In the genomic region with DNA sequence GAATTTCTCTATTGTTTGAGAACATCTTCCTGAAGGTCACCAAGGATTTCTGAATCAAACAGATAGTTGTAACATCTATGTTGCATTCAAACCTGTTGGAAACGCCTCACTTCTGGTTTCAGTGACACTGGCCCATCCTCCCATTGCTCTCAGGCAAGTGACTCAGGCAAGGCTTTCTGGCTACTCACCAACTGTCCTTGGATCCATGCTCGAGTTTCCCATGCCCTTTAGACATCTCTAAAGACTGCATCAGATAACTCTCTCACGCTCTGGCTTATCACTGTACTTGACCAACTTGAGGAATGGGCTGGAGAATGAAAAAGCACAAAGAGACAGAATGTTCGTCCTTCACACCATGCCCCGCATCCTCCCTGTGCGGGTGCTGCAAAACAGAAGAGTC, we compare ENCODE assay signal across 32 mouse cellular contexts. TPM values are rescaled to one million over a fixed set of nuclear protein-coding genes. Genes with fewer than 3 reads are reported as not detected.
"Had no signal": no experiment of that assay in that cellular context is flagged by ENCODE, and none has a peak within 500 bp of the region (broad histone marks: within the 10 kb centered on the region; RNA-seq: fewer than 3 reads in every experiment).

No protein-coding gene starts in this region.

- DNase-seq: kidney, adult 2 months; kidney, postnatal 25 days; left cerebral cortex, postnatal 4 days; liver, postnatal 0 days; lung, embryonic 14.5 days; lung, postnatal 10 days; lung, postnatal 36 days; right cerebral cortex, postnatal 14 days; right cerebral cortex, postnatal 4 days; thymus, adult 2 months; thymus, postnatal 14 days had no signal

- H3K4me3 ChIP-seq: limb, embryonic 12.5 days; limb, embryonic 15.5 days; megakaryocyte, embryonic 14.5 days; midbrain, embryonic 10.5 days; midbrain, embryonic 13.5 days; myocyte; neural tube, embryonic 13.5 days had no signal

- H3K27ac ChIP-seq: kidney, postnatal 0 days; limb, embryonic 12.5 days; limb, embryonic 15.5 days; liver, embryonic 14.5 days; midbrain, embryonic 10.5 days; midbrain, embryonic 13.5 days; neural tube, embryonic 13.5 days; stomach, postnatal 0 days had no signal

RNA-seq across cellular contexts. Expression of gene Olfr1418, which starts 4.4 kb away (rescaled TPM):
- total RNA-seq: layer of hippocampus, adult 8-10 months; layer of hippocampus, postnatal 14 days; left cerebral cortex, adult 8-10 months; left cerebral cortex, postnatal 14 days; left cerebral cortex, postnatal 4 days; monocyte, adult 5-6 weeks; neutrophil, adult 5-6 weeks had no signal
- polyA plus RNA-seq: kidney, adult 2 months; kidney, embryonic 14.5 days; kidney, postnatal 0 days; large intestine, adult 2 months; limb, embryonic 12.5 days; limb, embryonic 15.5 days; liver, embryonic 11.5 days; liver, embryonic 14.5 days; liver, postnatal 0 days; lung, embryonic 14.5 days; midbrain, embryonic 10.5 days; midbrain, embryonic 13.5 days; midbrain, embryonic 16.5 days; myocyte; neural tube, embryonic 13.5 days; stomach, embryonic 14.5 days; stomach, postnatal 0 days; thymus, adult 2 months had no signal

RNA-seq across cellular contexts. Expression of gene Olfr1417, which starts 17.5 kb away (rescaled TPM):
- total RNA-seq: layer of hippocampus, adult 8-10 months; layer of hippocampus, postnatal 14 days; left cerebral cortex, adult 8-10 months; left cerebral cortex, postnatal 14 days; left cerebral cortex, postnatal 4 days; monocyte, adult 5-6 weeks; neutrophil, adult 5-6 weeks had no signal
- polyA plus RNA-seq: kidney, adult 2 months; kidney, postnatal 0 days; large intestine, adult 2 months; limb, embryonic 12.5 days; limb, embryonic 15.5 days; liver, embryonic 11.5 days; liver, embryonic 14.5 days; liver, postnatal 0 days; lung, embryonic 14.5 days; midbrain, embryonic 10.5 days; midbrain, embryonic 13.5 days; myocyte; neural tube, embryonic 13.5 days; stomach, embryonic 14.5 days; stomach, postnatal 0 days; thymus, adult 2 months had no signal

RNA-seq across cellular contexts. Expression of gene Olfr1419, which starts 18.4 kb away (rescaled TPM):
- total RNA-seq: layer of hippocampus, adult 8-10 months; layer of hippocampus, postnatal 14 days; left cerebral cortex, postnatal 14 days; left cerebral cortex, postnatal 4 days; monocyte, adult 5-6 weeks; neutrophil, adult 5-6 weeks had no signal
- polyA plus RNA-seq: kidney, adult 2 months; kidney, embryonic 14.5 days; kidney, postnatal 0 days; large intestine, adult 2 months; limb, embryonic 12.5 days; limb, embryonic 15.5 days; liver, embryonic 11.5 days; liver, embryonic 14.5 days; liver, postnatal 0 days; lung, embryonic 14.5 days; midbrain, embryonic 10.5 days; midbrain, embryonic 13.5 days; midbrain, embryonic 16.5 days; myocyte; neural tube, embryonic 13.5 days; stomach, embryonic 14.5 days; stomach, postnatal 0 days; thymus, adult 2 months had no signal

RNA-seq across cellular contexts. Expression of gene Olfr1420, which starts 29.9 kb away (rescaled TPM):
- total RNA-seq: layer of hippocampus, adult 8-10 months; layer of hippocampus, postnatal 14 days; left cerebral cortex, adult 8-10 months; left cerebral cortex, postnatal 14 days; left cerebral cortex, postnatal 4 days; monocyte, adult 5-6 weeks; neutrophil, adult 5-6 weeks had no signal
- polyA plus RNA-seq: kidney, adult 2 months; large intestine, adult 2 months; limb, embryonic 12.5 days; liver, embryonic 11.5 days; liver, embryonic 14.5 days; liver, postnatal 0 days; lung, embryonic 14.5 days; midbrain, embryonic 10.5 days; myocyte; neural tube, embryonic 13.5 days; stomach, embryonic 14.5 days; thymus, adult 2 months had no signal
